Mouse (Mus musculus) neural tube, embryonic 11.5 days (tissue): ENCODE results near the gene Thada. TPM values are rescaled to one million over a fixed set of nuclear protein-coding genes. Genes with fewer than 3 reads are reported as not detected.

ENCODE experiments used
- ATAC-seq: fragments of 200-750 bp; cut with Nextera tagmentation; 2 replicates; pipeline ENCODE4 v1.8.0; 2017; ENCODE audit warnings: moderate number of reproducible peaks, mild to moderate bottlenecking, moderate TSS enrichment, moderate library complexity; ENCODE audit not compliant: insufficient read depth, low FRiP score, low TSS enrichment
- DNase-seq: peaks from one replicate; pipeline ENCODE4 v3.0.0-alpha.2; 2015; ENCODE audit warnings: low spot score
- H3K27ac ChIP-seq: fragments of 300-500 bp; sonication (generic); 2 replicates; pipeline ENCODE4 v1.5.1; 2014; ENCODE audit warnings: low read depth, mild to moderate bottlenecking, low read length
- H3K27me3 ChIP-seq: fragments of 300-500 bp; sonication (generic); 2 replicates; pipeline ENCODE4 v1.6.1; 2014; ENCODE audit warnings: mild to moderate bottlenecking, low read length, mixed read lengths; ENCODE audit not compliant: control insufficient read depth, insufficient read depth
- H3K36me3 ChIP-seq: fragments of 300-500 bp; sonication (generic); 2 replicates; pipeline ENCODE4 v1.6.1; 2014; ENCODE audit warnings: mild to moderate bottlenecking, low read length, moderate library complexity, mixed read lengths; ENCODE audit not compliant: control insufficient read depth, insufficient read depth
- H3K4me1 ChIP-seq: fragments of 300-500 bp; sonication (generic); 2 replicates; pipeline ENCODE4 v1.6.1; 2014; ENCODE audit warnings: low read length, mixed read lengths; ENCODE audit not compliant: control insufficient read depth, insufficient read depth
- H3K4me2 ChIP-seq: fragments of 300-500 bp; sonication (generic); 2 replicates; pipeline ENCODE4 v1.6.1; 2014; ENCODE audit warnings: low read depth, mild to moderate bottlenecking, moderate library complexity
- H3K4me3 ChIP-seq: fragments of 300-500 bp; sonication (generic); 2 replicates; pipeline ENCODE4 v1.5.1; 2014; ENCODE audit warnings: low read depth, low read length
- H3K9ac ChIP-seq: fragments of 300-500 bp; sonication (generic); 2 replicates; pipeline ENCODE4 v1.6.1; 2014; ENCODE audit warnings: mild to moderate bottlenecking, low read length
- H3K9me3 ChIP-seq: fragments of 300-500 bp; sonication (generic); 2 replicates; pipeline ENCODE4 v1.6.1; 2016; ENCODE audit warnings: low read length; ENCODE audit not compliant: control insufficient read depth
- WGBS: fragments of 180-500 bp; shearing (Covaris S2); extraction: QIAGEN DNeasy Blood & Tissue Kit; methylation state at CpG from one replicate; pipeline ENCODE4 v1.1.7; 2014; 5-methylcytosine and 5-hydroxymethylcytosine counted together
- polyA plus RNA-seq: library from polyadenylated mRNA; unstranded; fragments of >200 nt; fragmentation: Nextera tagmentation; extraction: Ambion mirVana; gene quantifications from 2 replicates; pipeline ENCODE4 v1.2.1, GENCODE M21; 2014

Thada gene
- polyA plus RNA-seq: 10.0 and 10.9 TPM in 2 replicates

DNA sequence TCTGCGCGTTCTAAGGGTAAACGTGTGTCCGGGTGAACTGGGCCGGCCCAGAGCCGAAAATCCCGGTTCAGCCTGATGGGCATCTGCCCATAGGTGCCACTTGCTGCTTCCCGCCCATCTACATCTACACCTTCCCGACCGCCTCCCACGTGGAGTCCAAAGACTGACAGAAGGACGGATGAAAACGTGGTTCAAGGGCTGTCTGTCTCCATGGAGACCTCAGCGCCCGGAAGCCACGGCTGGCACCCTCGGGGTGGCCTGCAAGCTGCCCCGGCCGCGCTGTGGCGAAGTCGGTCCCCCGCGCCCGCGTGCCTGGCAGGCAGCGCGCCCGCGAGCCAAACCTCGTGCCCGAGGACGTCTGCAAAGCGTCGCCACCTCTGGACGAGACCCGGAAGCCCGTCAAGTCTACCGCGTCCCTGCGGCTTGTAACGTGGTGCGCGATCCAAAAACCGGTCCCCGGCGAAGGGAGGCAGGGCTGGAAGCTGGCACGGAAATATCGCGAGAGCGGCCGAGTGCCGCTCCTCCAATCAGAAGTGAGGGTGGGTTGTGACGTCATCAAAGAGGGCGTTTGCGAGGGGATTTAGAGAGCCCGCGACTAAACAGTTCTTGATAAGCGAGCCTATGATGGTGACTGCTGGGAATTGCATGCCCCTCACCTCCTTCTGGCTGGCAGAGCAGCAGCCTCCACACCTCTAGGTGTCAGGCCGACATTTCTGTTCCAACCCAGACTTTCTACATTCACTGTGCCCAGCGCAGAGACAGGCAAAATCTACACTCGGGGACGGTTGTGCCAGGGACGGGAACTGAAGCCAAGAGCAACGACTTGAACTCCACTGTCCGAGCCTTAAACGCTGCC is at the start of gene Thada:
Thada (minus strand) TSS at position 453 of the 856 bp plus-strand sequence.
- DNase-seq (peak; percentile 97), ATAC-seq (peak; percentile 98)
- Histone ChIP-seq H3K27me3 (no peaks in the 10 kb centered on the region), H3K27ac (peak within 1 kb of the TSS; percentile 68), H3K9ac (peak within 1 kb of the TSS; percentile 89), H3K4me2 (peak within 1 kb of the TSS; percentile 92), H3K4me3 (peak within 1 kb of the TSS; percentile 86), H3K36me3 (no peaks in the 10 kb centered on the region), H3K4me1 (0 out of 2 replicates have a peak, but pooled peaks cover 4% of the 10 kb centered on the region), H3K9me3 (no peaks in the 10 kb centered on the region)
- WGBS: 1% methylated on average over 67 of the region's 67 CpGs

DNA sequence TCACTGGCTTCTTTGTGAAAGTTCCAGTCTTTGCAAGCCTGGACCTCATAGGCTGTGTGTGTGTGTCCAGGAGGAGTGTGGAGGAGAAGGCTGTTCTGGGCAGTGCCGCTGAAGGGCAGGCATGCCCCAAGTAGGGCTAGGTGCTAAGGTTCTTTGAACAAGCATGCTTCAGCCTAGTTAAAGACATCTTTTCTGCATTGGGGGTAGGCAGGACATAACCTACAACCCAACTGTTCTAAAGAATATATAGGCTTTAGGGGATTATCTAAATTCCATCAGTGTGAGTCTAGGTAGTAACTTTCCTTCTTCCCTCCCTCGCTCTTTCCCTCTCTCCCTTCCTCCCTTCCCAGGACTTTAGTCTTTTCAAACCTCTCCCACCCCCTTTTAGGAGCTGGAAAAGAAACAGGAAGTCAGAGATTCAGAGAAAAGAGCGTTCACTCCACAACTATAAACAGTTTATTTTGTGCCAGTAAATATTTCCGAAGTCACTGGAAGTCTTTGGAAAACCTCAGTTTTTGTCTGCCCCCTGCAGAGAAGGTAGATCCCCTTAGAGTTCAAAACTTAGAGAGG is 46.6 kb upstream of the Thada start:
- DNase-seq (no peak), ATAC-seq (no peak)
- 36% methylated on average over 4 of the region's 4 CpGs for WGBS
- H3K9ac ChIP-seq: peak overlapping the region; percentile 71
- H3K4me2 ChIP-seq: peak overlapping the region; percentile 89
- H3K36me3 ChIP-seq: no peaks in the 10 kb centered on the region
- H3K4me1 ChIP-seq: peaks cover 13% of the 10 kb centered on the region; the same call in 1 of the 2 replicates
- H3K27me3 ChIP-seq: 0 out of 2 replicates have a peak, but pooled peaks cover 3% of the 10 kb centered on the region
- H3K4me3 ChIP-seq: peak overlapping the region; percentile 67
- H3K9me3 ChIP-seq: no peaks in the 10 kb centered on the region
- no peak overlapping the region for H3K27ac ChIP-seq

DNA sequence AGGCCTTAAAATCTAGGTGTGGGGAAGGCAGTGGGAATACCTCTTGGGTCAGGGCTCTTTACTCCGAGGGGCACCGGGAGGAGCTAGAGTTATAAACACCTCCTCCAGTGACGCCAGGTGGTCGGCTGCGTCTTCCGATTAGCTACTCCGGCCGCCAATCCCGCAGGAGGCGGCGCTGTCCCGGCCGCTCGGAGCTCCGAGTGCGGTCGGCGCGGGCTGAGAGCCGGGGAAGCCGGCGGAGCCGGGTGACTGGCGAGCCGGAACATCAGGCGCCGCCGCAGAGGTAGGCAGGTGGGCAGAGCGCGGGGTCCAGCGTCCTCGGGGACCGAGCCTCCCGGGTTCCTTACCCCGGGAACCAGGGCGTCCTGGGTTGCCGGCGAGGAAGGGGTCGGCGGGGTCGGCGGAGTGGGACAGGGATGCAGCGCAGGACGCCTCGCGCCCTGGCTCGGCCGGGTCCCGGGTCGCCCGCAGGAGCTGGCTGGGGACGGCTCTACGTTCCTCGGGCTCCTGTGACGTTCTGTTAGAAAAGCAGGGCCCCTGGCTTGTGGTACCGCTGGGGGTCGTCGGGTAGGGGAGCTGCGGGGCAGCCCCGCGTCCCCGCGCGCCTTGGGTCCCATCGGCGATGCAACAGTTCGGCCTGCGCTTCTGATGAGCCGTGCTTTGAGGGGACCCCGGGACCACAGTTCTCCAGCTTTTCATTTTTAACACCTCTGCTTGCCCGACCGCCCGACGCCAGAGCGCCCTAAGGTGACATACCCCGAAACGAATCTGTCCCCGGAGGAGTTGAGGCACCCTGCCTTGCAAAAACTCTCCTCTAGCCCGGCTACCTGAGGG is 45.9 kb upstream of the Thada start, which contains the start of gene Plekhh2:
Plekhh2 (plus strand) TSS at position 214 of the 834 bp plus-strand sequence.
- Histone ChIP-seq H3K4me3 (peak within 1 kb of the TSS; percentile 67), H3K36me3 (no peaks in the 10 kb centered on the region), H3K9ac (peak within 1 kb of the TSS; percentile 71), H3K4me1 (peaks cover 13% of the 10 kb centered on the region; the same call in 1 of the 2 replicates), H3K9me3 (no peaks in the 10 kb centered on the region), H3K27me3 (0 out of 2 replicates have a peak, but pooled peaks cover 3% of the 10 kb centered on the region), H3K4me2 (peak within 1 kb of the TSS; percentile 89), H3K27ac (0 out of 2 replicates have a peak within 1 kb of the TSS, but pooled peaks have one; percentile 14)
- under 1% methylated on average over 74 of the region's 79 CpGs for WGBS
- peak; percentile 73 for ATAC-seq
- DNase-seq: peak; percentile 87

DNA sequence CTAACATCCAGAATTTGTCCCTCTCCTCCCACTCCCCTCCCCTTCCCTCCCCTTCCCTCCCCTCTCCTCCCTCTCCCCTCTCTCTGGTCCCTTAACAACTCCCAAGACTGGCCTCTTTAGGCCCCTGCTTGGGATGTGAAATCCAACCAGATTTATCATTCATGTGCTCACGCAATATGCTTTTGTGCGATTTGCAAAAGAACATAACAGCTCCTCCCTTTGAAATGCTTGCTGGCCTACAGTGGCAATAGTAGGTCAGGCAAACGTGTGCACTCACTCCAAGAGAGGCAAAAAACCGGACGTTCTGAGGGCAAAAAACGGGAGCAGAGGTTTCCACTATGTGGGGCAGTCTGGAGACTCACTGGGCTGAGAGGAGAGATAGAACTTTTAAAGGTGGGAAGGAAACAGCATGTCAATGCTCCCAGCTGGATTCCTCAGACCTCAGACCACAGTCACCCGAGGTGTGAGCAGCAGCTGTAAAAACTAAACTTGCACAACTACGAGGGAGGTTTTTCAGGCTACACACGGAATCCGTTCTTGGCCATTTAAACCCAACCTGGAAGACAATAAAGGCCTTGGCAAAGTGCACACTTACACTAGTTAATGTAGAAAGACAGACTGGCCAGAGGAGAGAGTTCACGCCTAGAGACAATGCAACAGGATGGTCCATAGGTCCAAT is 45.1 kb upstream of the Thada start:
- H3K4me3 ChIP-seq: peak overlapping the region; percentile 67; the same call in 1 of the 2 replicates
- ATAC-seq (no peak), DNase-seq (no peak)
- no peaks in the 10 kb centered on the region for H3K9me3 ChIP-seq
- no peak overlapping the region for H3K27ac ChIP-seq
- no peak overlapping the region; the same call in 1 of the 2 replicates for H3K9ac ChIP-seq
- H3K4me1 ChIP-seq: peaks cover 13% of the 10 kb centered on the region; the same call in 1 of the 2 replicates
- H3K27me3 ChIP-seq: 0 out of 2 replicates have a peak, but pooled peaks cover 3% of the 10 kb centered on the region
- H3K36me3 ChIP-seq: no peaks in the 10 kb centered on the region
- 20% methylated on average over 11 of the region's 11 CpGs for WGBS
- peak overlapping the region; percentile 89 for H3K4me2 ChIP-seq

DNA sequence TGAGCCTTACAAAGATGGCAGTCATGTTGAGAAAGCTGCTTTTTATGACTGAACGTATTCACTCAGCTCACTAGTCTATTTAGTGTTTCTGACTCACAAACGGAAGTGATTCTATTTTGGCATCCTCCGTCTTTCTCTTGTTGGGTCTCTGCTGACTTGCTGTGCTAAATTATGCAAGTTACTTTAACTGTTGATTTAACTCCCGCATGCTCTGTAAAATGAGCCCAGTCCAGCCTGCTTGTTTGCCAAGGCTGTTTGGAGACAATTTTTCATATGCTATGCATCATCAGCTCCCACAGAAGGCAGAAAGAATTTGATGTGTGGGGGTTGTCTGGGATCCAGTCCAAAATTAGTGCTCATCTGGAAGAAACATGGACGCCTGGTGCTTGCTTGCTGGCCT is 44.4 kb upstream of the Thada start:
- no peaks in the 10 kb centered on the region for H3K9me3 ChIP-seq
- no peak for ATAC-seq
- no peak overlapping the region for H3K4me2 ChIP-seq
- no peak overlapping the region for H3K9ac ChIP-seq
- H3K27ac ChIP-seq: no peak overlapping the region
- H3K27me3 ChIP-seq: 0 out of 2 replicates have a peak, but pooled peaks cover 3% of the 10 kb centered on the region
- H3K4me3 ChIP-seq: no peak overlapping the region
- WGBS: 64% methylated on average over 5 of the region's 5 CpGs
- H3K4me1 ChIP-seq: peaks cover 13% of the 10 kb centered on the region; the same call in 1 of the 2 replicates
- DNase-seq: no peak
- no peaks in the 10 kb centered on the region for H3K36me3 ChIP-seq

DNA sequence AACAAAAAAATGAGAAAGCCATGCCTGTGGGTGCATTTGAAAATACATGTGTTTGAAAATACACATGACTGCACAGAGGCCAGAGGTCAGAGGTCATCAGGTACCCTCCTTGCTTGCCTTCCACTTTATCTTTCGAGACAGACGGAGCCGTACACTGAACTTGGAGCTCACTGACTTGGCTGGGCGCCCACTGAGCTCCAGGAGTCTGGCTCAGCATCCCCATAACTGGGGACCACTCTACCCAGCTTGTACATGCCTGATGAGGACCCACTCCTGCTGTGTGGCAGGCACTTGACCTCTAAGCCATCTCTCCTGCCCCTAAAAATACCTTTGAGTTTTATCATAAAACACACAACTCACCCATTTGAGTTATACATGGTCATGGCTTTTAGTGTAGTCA is 43.2 kb upstream of the Thada start:
- no peaks in the 10 kb centered on the region for H3K9me3 ChIP-seq
- ATAC-seq (no peak), DNase-seq (no peak)
- no peak overlapping the region for H3K4me2 ChIP-seq
- H3K9ac ChIP-seq: no peak overlapping the region
- peaks cover 13% of the 10 kb centered on the region; the same call in 1 of the 2 replicates for H3K4me1 ChIP-seq
- no peaks in the 10 kb centered on the region for H3K36me3 ChIP-seq
- no peak overlapping the region for H3K27ac ChIP-seq
- H3K4me3 ChIP-seq: no peak overlapping the region
- H3K27me3 ChIP-seq: 0 out of 2 replicates have a peak, but pooled peaks cover 3% of the 10 kb centered on the region
- 67% methylated on average over 4 of the region's 4 CpGs for WGBS

DNA sequence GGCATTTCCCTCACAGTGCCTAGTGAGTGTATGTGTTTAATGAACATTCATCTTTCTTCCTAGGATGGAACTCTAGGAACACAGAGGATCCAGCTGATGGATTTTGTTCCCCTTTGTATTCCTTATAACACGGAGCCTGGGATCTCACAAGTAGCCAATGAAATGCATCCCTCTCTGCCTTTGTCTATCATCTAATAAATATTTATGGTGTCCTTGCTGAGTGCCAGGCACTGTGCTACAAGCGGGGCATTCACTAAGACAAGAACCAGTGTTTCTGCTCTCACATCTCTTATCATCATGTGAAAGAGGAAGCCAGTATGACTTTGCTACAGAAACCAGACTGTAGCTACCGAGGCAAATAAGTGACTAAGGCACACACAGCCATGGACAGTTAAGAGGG is 42.7 kb upstream of the Thada start:
- no peak overlapping the region for H3K4me3 ChIP-seq
- H3K9me3 ChIP-seq: no peaks in the 10 kb centered on the region
- no peak for DNase-seq
- peak; percentile 38; the same call in 1 of the 2 replicates for ATAC-seq
- no peak overlapping the region for H3K9ac ChIP-seq
- 0 out of 2 replicates have a peak, but pooled peaks cover 3% of the 10 kb centered on the region for H3K27me3 ChIP-seq
- peaks cover 13% of the 10 kb centered on the region; the same call in 1 of the 2 replicates for H3K4me1 ChIP-seq
- no peaks in the 10 kb centered on the region for H3K36me3 ChIP-seq
- H3K4me2 ChIP-seq: no peak overlapping the region
- 50% methylated on average over 3 of the region's 3 CpGs for WGBS
- no peak overlapping the region for H3K27ac ChIP-seq
